Mouse (Mus musculus) brain, embryonic 18.5 days (tissue): Measurements from ENCODE around the gene Gpr155.

ENCODE experiments used
- DNase-seq: peaks from one replicate; pipeline ENCODE4 v3.0.0-alpha.2; 2012; ENCODE audit warnings: low read depth, low spot score

Gene Gpr155

GRCm38 (mm10) chr2:73386356-73387046, at the start of gene Gpr155:
Gene Gpr155 (minus strand): TSS chr2:73386572.
- DNase-seq: peak; percentile 94

DNA sequence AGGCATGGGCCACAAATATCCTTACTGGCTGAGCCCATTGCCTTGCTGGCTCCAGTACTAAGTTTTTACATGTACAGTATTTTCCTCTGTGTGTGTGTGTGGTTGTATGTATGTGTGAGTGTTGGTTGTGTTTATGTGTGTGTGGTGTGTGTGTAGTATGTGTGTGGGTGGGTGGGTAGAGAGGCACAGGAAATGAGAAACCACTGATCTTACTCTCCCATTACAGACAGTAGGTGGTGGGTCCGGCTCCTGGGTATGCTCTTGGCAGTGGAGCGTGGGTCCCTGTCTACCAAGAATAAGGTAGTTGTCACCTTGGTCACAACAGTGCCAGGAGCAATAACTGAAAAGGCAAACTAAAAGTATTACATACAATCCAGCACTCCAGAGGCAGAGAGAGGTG, 49.5 kb upstream of the Gpr155 start:
- no peak for DNase-seq

- no peak for DNase-seq
Observed at GRCm38 (mm10) chr2:73431959-73432396, 45.6 kb upstream of the Gpr155 start.

GRCm38 (mm10) chr2:73428803-73429468, 42.6 kb upstream of the Gpr155 start:
- DNase-seq: no peak

DNA sequence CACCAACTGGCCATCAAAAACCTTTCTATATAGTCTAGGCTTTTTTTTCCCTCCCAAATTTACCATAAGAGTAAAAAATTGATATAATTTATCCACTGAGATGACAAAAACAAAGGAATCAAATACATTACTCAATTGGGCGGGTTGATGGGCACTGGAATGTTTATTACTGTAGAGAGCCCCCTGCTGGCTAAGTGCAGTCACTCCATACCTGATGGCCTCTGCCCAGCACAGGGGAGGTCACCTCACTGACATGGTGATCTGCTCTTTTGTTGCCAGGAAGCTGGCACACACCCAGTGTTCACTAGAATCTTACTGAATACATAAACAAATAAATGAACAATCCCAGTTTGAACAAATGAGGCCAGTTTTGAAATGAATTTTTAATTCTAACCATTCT, 40.9 kb upstream of the Gpr155 start:
- no peak for DNase-seq

DNA sequence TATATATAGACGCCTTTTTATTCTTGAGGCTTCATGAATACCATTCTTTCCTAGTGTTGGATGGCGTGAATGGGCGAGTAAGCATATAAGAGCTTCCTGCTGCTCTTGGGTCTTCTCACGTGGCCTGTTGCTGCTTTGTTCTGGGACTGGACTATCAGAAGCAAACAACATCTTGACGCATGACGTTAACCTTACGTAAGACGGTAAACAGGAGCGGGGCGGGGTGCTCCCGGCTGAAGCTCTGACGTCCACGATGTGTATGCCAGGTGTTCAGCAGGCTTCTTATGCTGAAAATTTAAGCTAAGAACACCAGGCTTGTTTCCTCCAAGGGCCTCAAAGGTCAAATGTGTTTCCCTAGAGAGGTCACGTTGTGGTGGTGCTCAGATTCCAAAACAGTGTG, 39.5 kb upstream of the Gpr155 start:
- no peak for DNase-seq

- no peak for DNase-seq
Observed at GRCm38 (mm10) chr2:73419730-73420129, 33.4 kb upstream of the Gpr155 start.

DNA sequence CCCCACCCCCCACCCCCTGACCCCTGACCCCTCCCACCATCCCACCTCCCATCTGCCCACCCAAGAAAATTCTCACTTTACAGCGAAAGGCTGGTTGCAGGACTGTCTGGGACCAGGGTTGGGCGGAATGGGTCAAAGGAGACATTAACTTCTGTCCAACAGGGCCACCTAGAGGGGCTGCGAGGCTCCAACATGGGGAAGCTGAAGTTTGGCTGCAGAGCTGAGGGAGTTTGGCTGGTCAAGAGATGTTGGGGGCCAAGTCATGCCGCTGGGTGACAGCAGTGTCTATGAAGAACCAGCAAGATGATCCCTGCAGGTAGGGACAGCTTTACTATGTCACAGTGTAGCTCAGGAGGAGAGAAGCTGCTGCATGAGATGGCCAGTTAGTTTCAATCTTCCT, 32.9 kb upstream of the Gpr155 start:
- DNase-seq: no peak

DNA sequence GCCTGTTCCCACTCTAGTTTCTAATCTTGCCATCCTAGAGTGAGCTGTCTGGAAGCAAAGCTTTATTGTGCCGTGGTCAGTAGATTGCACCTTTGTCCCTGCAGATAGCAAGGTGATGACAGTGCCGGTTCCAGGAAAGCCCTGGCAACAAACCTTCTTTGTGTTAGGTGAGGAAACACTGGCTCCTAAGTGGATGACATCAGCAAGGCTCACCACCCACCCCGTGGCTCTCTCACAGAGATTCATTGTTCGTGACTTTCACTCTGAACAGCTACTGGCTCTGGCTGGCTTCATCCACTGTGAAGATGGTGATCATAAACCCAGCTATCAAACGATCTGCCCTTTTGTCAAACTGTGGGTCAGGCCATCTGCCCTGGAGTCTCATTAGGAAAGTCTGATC, 29.5 kb upstream of the Gpr155 start:
- no peak for DNase-seq

GRCm38 (mm10) chr2:73410076-73410475, 23.7 kb upstream of the Gpr155 start:
- no peak for DNase-seq

GRCm38 (mm10) chr2:73407662-73408061, 21.3 kb upstream of the Gpr155 start:
- DNase-seq: no peak

DNA sequence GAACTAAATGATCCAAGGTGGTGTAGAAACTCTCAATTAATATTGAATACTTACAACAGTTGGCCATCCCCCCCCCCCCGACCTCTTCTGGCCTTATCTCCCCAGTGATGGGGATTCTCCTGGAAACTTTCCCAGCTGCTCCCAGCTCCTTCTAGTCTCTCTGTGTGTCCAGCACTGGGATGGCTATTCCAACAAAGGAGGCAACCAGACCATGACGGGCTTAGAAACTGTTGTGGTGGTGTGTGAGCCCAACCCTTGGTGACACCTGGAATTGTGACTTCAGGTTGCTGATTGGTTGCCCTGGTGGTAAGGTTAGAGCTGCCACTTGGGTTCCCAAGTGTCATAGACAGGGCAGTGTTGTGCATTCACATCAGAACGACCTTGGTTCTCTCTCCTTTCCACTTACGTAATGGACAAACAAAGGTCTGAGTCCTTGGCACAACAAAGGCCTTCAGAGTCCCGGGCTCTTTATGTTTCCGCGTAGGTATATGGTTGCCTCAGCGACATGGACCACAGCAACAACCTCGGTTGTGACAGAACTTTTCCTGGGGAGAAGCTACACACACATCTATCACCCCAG, 20.1 kb upstream of the Gpr155 start:
- DNase-seq: no peak

- no peak for DNase-seq
Observed at GRCm38 (mm10) chr2:73404980-73405379, 18.6 kb upstream of the Gpr155 start.

- no peak for DNase-seq
Observed at GRCm38 (mm10) chr2:73404442-73404841, 18.1 kb upstream of the Gpr155 start.

- DNase-seq: no peak
Observed at GRCm38 (mm10) chr2:73403385-73404013, 17.1 kb upstream of the Gpr155 start.

DNA sequence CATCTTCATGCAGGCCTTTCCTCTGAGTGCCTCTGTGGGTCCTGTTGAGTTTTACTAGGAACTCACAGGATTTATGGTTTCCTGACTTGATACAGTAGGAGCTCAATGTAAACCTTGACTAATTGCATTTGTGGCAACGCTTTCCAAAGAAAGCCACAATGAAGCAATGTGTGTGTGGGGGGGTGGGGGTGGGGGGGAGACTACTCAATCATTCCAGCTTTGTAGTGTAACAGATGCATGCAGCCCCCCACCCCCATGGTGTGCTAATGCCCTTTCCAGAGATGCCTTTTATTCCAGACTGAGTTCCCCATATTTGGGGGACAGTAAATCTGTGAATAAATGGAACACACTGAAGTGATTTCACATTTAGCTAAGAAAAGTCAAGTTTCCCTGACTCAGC, 15.3 kb upstream of the Gpr155 start:
- no peak for DNase-seq

- DNase-seq: no peak
Observed at GRCm38 (mm10) chr2:73397476-73397875, 11.1 kb upstream of the Gpr155 start.

DNA sequence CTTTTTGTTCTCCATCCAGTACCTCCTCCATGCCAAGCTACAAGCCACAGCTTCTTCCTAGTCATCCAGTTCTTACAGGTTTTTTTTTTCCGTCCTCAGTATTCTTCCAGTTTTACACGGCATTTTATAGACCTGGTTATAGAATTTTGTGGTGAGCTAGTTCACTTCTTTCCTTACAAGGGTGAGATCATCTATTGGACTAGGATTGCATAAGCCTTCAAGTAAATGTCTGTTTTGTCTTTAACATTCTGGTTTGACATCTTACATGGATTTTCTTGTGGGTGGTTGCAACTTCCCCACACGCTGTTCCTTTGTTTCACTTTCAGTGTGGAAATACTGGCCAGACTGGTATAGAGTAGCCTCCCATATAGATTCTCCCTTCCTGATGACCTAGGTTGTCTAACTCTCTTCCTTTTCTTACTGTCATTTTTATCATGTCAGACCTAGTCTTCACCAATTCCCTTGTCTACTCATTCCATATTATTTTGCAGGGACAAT, 10.5 kb upstream of the Gpr155 start:
- no peak for DNase-seq

DNA sequence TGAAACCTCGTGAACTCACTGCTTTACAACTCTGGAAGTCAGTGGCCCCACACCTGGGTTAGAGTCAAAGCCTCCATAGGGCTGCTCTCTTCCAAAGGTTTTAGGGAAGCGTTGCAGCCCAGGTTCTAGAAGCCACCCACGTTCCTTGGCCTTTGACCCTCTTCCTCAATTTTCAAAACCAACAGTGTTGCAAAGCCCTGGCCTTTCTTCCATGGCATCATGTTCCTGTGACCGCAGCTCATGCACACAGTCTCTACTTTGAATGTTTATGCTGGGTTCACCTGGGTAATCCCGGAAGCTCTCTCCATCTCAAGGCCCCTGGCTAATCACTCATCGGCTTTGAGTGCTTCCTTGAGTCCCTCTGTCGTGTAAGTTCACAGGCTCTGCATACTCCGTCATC, 9.1 kb upstream of the Gpr155 start:
- no peak for DNase-seq

DNA sequence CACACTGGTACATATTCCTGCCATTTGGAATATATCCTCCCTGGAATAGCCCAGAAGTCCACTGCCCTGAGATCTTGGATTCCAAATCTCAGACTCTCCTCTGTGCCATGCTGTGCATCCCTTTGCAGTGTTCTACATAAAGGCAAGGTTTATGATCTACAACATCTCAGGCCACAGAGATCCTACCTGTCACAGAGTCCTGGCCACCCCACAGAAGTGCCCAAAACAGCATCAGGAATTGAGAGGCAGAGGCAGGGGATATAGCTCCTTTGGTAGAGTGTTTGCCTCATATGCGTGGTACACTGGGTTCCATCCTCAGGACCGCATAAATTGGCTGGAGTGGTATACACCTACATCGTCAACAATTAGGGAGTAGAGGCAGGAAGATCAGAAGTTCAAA, 8.1 kb upstream of the Gpr155 start:
- DNase-seq: no peak

- no peak for DNase-seq
Observed at GRCm38 (mm10) chr2:73392772-73393171, 6.4 kb upstream of the Gpr155 start.

DNA sequence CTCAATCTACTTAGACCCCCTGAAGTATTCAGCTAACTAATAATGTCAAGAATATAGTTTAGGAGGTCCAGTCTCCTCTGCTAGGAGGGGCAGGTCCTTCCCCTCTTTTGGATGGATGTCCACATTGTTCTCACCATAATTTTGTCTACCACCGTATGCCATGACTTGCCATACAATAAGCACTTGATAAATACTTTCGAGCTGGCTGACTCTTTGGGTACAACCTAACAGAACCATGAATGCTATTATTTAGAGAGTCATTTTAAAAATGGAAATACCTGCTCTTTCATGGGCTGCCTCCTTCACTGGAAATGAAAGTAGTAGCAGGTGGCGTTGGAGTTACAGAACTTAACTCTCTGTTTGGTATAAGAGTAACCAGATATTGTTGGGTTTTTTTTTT, 3.6 kb upstream of the Gpr155 start:
- no peak for DNase-seq
